Mouse (Mus musculus): Measurements from ENCODE around the gene Grpr.

The Grpr gene

GRCm38 (mm10) chrX:163549666-163550065 is at the start of gene Grpr:
TSS of gene Grpr (minus strand) at chrX:163549677.
- DNase-seq = peak; percentile 50

- DNase-seq = no peak
Observed at GRCm38 (mm10) chrX:163560521-163560920, 11.0 kb upstream of the Grpr start.

GRCm38 (mm10) chrX:163547042-163547441 is 2.4 kb downstream of the Grpr start:
- no peak for DNase-seq

GRCm38 (mm10) chrX:163532836-163533235 is 16.6 kb downstream of the Grpr start:
- no peak for DNase-seq

- no peak for DNase-seq
Observed at GRCm38 (mm10) chrX:163518963-163519541, 30.4 kb downstream of the Grpr start.

- DNase-seq = no peak
Observed at GRCm38 (mm10) chrX:163511766-163512165, 37.7 kb downstream of the Grpr start.

- DNase-seq = no peak
Observed at GRCm38 (mm10) chrX:163502088-163502487, 47.4 kb downstream of the Grpr start.
